Mouse (Mus musculus): ENCODE measurements at regions not wholly inside any gene's neighbourhood (a gene's known extent, or its start where the extent isn't known, plus 50 kb on each side); places are given as distances from the start of the nearest gene placed in this dataset.

DNA sequence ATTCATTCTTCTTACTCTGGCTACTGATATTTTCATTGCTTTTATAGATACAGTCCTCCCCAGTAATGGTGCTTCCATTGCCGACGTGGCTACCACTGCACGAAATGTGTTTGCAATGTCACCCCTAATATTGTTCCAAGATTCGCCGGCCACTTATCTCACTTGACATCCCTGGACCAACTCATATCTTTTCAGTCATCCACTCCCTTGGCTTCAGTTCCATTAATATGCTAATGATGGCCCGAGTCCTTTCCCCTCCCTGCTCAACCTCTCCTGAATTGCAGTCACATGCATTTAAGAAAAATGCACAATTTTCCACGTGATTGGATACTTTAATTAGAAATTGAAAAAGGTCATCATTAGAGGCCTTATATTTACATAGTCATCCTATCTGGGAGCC, 827.6 kb downstream of the Fam19a2 start:
- TF ChIP-seq CTCF (IDR thresholded peaks at IDR 0.05; ENCODE audit: low read depth) (no peak), EP300 (IDR thresholded peaks at IDR 0.05; ENCODE audit: low read depth) (no peak)
